Mouse (Mus musculus) midbrain, embryonic 15.5 days (tissue): ENCODE data around the gene Fam19a2. TPM values are rescaled to one million over a fixed set of nuclear protein-coding genes. Genes with fewer than 3 reads are reported as not detected.

Experiments
- ATAC-seq: fragments of 200-750 bp; cut with Nextera tagmentation; replicated peaks from 2 replicates; pipeline ENCODE4 v1.8.0; 2017; ENCODE audit warnings: moderate TSS enrichment
- H3K27ac ChIP-seq: fragments of 300-500 bp; sonication (generic); 2 replicates; pipeline ENCODE4 v1.5.1; 2015; ENCODE audit warnings: mild to moderate bottlenecking, inconsistent platforms
- H3K27me3 ChIP-seq: fragments of 300-500 bp; sonication (generic); replicated peaks from 2 replicates; pipeline ENCODE4 v1.6.1; 2015; ENCODE audit warnings: inconsistent platforms
- H3K36me3 ChIP-seq: fragments of 300-500 bp; sonication (generic); replicated peaks from 2 replicates; pipeline ENCODE4 v1.6.1; 2015; ENCODE audit warnings: inconsistent platforms
- H3K4me1 ChIP-seq: fragments of 300-500 bp; sonication (generic); 2 replicates; pipeline ENCODE4 v1.6.1; 2015; ENCODE audit warnings: inconsistent platforms
- H3K4me2 ChIP-seq: fragments of 300-500 bp; sonication (generic); 2 replicates; pipeline ENCODE4 v1.6.1; 2015; ENCODE audit warnings: inconsistent platforms, mild to moderate bottlenecking, moderate library complexity
- H3K4me3 ChIP-seq: fragments of 300-500 bp; sonication (generic); 2 replicates; pipeline ENCODE4 v1.5.1; 2015; ENCODE audit warnings: mild to moderate bottlenecking, inconsistent platforms
- H3K9ac ChIP-seq: fragments of 300-500 bp; sonication (generic); 2 replicates; pipeline ENCODE4 v1.6.1; 2015; ENCODE audit warnings: mild to moderate bottlenecking, inconsistent platforms
- H3K9me3 ChIP-seq: fragments of 300-500 bp; sonication (generic); 2 replicates; pipeline ENCODE4 v1.6.1; 2016; ENCODE audit warnings: inconsistent platforms
- WGBS: fragments of 180-500 bp; shearing (Covaris S2); methylation state at CpG from one replicate; pipeline ENCODE4 v1.1.7; 2015; ENCODE audit warnings: mixed read lengths; 5-methylcytosine and 5-hydroxymethylcytosine counted together
- polyA plus RNA-seq: library from polyadenylated mRNA; unstranded; fragments of >200 nt; fragmentation: Nextera tagmentation; extraction: Ambion mirVana; gene quantifications from 2 replicates; pipeline ENCODE4 v1.2.1, GENCODE M21; 2015

The Fam19a2 gene
- polyA plus RNA-seq, 1 experiment from 2014 or later: 66.9 TPM

DNA sequence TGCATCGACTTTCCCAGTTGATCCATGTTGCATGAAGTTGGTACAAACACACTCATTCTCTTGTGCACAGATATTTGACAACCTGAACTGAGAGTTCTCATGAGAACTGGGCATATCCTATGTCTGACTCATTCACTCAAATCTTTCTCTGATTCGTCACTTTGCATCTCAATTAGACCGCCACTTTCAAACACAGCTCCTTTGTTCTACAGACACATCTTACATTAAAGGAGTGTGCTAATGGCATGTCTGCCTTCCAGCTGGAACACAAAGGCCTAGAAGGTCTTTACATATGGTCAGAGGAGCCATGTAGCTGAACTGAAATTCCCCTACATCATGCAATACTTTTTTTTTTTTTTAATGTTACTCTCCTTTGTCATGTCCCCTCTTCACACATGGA is 333.3 kb downstream of the Fam19a2 start:
- Histone ChIP-seq H3K4me2 (no peak overlapping the region), H3K27ac (no peak overlapping the region), H3K27me3 (no peaks in the 10 kb centered on the region), H3K9ac (no peak overlapping the region), H3K36me3 (no peaks in the 10 kb centered on the region), H3K9me3 (no peaks in the 10 kb centered on the region), H3K4me3 (no peak overlapping the region), H3K4me1 (no peaks in the 10 kb centered on the region)
- 69% methylated on average over 3 of the region's 3 CpGs for WGBS
- no peak for ATAC-seq

DNA sequence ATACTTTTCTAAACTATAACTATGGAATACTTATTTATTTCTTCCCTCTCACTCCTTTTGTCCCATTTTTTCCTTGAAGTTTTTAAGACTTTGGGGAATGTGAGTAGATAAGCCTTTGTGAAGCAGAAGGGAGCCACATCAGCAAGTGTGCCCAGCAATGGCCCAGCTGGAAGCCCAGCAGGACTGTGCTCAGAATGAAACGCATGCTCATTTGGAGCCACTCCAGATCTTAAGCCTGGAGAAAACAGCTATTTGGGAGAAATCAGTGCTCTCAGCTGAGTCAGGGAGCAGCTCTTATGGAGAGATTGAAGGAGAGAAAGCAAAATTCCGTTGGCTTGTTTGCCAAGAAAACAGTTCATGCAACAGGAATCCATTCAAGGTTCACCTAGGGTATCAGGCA is 341.9 kb downstream of the Fam19a2 start:
- Histone ChIP-seq H3K9ac (no peak overlapping the region), H3K27ac (no peak overlapping the region), H3K4me3 (no peak overlapping the region), H3K27me3 (no peaks in the 10 kb centered on the region), H3K4me1 (no peaks in the 10 kb centered on the region), H3K9me3 (no peaks in the 10 kb centered on the region), H3K4me2 (no peak overlapping the region), H3K36me3 (no peaks in the 10 kb centered on the region)
- 27% methylated on average over 2 of the region's 2 CpGs for WGBS
- ATAC-seq: no peak

DNA sequence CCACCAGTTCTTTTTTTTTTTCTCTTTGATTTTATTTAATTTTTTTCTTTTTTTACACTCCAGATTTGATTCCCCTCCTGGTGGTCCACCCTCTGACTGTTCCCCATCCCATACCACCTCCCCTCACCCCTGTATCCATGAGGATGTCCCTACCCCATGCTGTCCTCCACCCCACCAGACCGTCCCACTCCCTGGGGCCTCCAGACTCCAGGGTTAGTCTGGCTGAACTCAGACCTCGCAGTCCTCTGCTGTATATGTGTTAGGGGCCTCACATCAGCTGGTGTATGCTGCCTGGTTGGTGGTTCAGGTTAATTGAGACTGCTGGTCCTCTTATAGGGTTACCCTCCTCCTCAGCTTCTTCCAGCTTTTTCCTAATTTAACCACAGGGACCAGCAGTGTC is 362.9 kb downstream of the Fam19a2 start:
- no peak for ATAC-seq
- H3K36me3 ChIP-seq: no peaks in the 10 kb centered on the region
- H3K9ac ChIP-seq: no peak overlapping the region
- 83% methylated on average over 2 of the region's 2 CpGs for WGBS
- no peak overlapping the region for H3K4me2 ChIP-seq
- H3K9me3 ChIP-seq: no peaks in the 10 kb centered on the region
- H3K4me1 ChIP-seq: peaks cover 2% of the 10 kb centered on the region; the same call in 1 of the 2 replicates
- H3K27ac ChIP-seq: no peak overlapping the region
- no peak overlapping the region for H3K4me3 ChIP-seq
- H3K27me3 ChIP-seq: no peaks in the 10 kb centered on the region

DNA sequence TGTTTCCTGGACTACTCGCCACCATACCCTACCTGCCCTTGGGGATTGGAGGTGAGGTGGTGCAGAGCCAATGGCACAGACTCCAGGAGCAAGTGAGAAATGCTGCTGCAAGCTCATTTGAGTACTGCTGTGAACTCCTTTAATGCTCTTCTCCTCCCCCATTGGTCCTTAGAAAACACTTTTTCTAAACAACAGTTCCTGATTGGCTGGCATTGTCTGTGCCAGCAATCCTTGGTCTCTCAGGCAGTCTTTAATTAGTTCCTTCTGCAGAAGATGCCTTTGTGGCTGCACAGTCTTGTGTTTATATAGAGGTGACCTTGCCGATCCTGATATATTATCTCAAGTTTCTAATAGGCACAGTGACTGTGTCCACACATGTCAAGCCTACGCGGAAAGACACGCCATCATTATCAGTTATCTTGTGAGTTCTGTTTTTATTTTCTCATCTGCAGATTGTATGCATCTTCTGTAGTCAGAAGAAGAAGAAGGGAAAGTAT is 365.5 kb downstream of the Fam19a2 start:
- no peak for ATAC-seq
- Histone ChIP-seq H3K4me3 (no peak overlapping the region), H3K9ac (no peak overlapping the region), H3K27ac (no peak overlapping the region), H3K9me3 (no peaks in the 10 kb centered on the region), H3K4me2 (no peak overlapping the region), H3K4me1 (peaks cover 2% of the 10 kb centered on the region; the same call in 1 of the 2 replicates), H3K36me3 (no peaks in the 10 kb centered on the region), H3K27me3 (no peaks in the 10 kb centered on the region)
- 86% methylated on average over 5 of the region's 5 CpGs for WGBS

DNA sequence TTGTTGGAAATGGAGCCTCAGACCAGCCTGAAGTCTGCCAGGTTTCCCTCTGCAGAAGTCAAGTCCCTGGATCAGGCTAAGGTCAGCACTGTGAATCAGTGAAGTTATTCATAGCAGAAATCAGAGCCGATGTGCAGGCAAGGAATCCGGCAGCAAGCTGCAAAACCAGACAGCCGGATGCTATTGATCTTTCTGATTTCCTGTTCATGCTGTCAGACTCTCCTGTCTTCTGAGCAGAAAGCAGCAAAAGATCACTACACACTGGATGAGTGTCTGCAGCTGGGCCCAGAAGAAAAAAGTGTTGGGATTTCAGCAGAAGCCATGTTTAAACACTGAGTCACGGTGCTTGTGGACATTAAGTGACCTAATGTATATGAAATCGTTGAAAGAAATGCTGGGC is 368.2 kb downstream of the Fam19a2 start:
- Histone ChIP-seq H3K4me2 (no peak overlapping the region), H3K27me3 (no peaks in the 10 kb centered on the region), H3K36me3 (no peaks in the 10 kb centered on the region), H3K4me1 (no peaks in the 10 kb centered on the region), H3K4me3 (no peak overlapping the region), H3K9ac (no peak overlapping the region), H3K9me3 (no peaks in the 10 kb centered on the region), H3K27ac (no peak overlapping the region)
- ATAC-seq: 0 out of 2 replicates have a peak, but pooled peaks have one; percentile 27
- 69% methylated on average over 5 of the region's 5 CpGs for WGBS

DNA sequence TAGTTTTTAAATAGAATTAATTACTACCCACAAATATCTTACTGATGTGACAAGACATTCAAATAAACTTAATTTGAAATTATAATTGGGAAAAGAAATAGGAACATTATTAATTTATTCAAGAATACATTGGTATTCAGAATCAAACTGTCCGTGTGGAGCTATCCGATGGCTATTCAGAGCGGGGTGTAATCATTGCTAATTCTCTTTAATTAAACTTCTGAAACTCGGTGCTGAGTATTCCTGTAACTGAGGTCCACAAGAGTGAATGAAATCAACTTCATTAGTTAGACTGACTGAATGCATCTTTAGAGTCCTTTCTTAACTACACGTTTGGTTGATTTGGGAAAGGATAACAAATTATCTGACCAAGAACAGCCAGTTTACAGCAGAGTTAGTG is 372.9 kb downstream of the Fam19a2 start:
- H3K4me1 ChIP-seq: peaks cover 4% of the 10 kb centered on the region; the same call in 1 of the 2 replicates
- no peak overlapping the region for H3K4me3 ChIP-seq
- H3K9me3 ChIP-seq: no peaks in the 10 kb centered on the region
- H3K9ac ChIP-seq: no peak overlapping the region
- 62% methylated on average over 5 of the region's 5 CpGs for WGBS
- H3K27ac ChIP-seq: no peak overlapping the region
- ATAC-seq: no peak
- no peak overlapping the region for H3K4me2 ChIP-seq
- no peaks in the 10 kb centered on the region for H3K36me3 ChIP-seq
- H3K27me3 ChIP-seq: no peaks in the 10 kb centered on the region

DNA sequence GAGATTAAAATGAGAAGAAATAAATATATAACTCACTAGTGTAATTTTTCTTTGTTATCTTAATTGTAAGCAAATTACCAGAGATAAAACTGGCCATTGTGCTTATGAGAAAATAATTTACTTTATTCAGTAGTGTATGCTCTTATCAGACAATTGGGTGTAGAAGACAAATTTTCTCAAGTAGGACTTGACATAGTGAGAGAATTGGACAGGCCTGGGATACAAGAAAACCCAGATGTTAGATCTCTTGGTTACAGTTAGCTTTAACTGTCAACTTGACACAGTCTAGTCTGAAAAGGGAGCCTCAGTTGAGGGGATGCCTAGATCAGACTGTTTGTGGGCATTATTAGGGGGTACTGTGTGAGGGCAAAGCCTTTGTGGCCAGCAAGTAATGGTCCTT is 373.7 kb downstream of the Fam19a2 start:
- H3K27ac ChIP-seq: no peak overlapping the region
- H3K9ac ChIP-seq: no peak overlapping the region
- no peak for ATAC-seq
- no peaks in the 10 kb centered on the region for H3K27me3 ChIP-seq
- H3K4me1 ChIP-seq: peaks cover 4% of the 10 kb centered on the region; the same call in 1 of the 2 replicates
- no peak overlapping the region for H3K4me2 ChIP-seq
- H3K9me3 ChIP-seq: no peaks in the 10 kb centered on the region
- H3K36me3 ChIP-seq: no peaks in the 10 kb centered on the region
- no peak overlapping the region for H3K4me3 ChIP-seq

DNA sequence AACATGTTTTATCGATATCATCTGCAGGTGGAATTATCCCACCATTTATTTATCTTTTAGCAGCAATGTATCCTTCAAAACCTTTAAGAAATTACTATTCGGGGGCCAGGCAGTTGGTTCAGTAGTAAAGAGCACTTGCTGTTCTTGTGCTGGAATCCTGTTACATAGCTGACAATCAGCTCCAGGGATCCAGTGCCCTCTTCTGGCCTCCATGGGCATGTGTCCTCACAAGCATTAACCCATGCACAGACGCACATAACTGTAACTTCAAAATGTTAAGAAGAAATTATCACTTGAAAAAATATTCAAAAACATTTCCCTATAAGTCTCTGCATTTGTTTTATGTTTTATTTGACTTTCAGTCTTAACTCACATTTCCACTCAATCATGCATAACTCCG is 381.8 kb downstream of the Fam19a2 start:
- Histone ChIP-seq H3K9ac (no peak overlapping the region), H3K4me2 (no peak overlapping the region), H3K36me3 (no peaks in the 10 kb centered on the region), H3K9me3 (no peaks in the 10 kb centered on the region), H3K4me1 (no peaks in the 10 kb centered on the region), H3K4me3 (no peak overlapping the region), H3K27ac (no peak overlapping the region), H3K27me3 (no peaks in the 10 kb centered on the region)
- 95% methylated on average over 4 of the region's 4 CpGs for WGBS
- ATAC-seq: no peak

DNA sequence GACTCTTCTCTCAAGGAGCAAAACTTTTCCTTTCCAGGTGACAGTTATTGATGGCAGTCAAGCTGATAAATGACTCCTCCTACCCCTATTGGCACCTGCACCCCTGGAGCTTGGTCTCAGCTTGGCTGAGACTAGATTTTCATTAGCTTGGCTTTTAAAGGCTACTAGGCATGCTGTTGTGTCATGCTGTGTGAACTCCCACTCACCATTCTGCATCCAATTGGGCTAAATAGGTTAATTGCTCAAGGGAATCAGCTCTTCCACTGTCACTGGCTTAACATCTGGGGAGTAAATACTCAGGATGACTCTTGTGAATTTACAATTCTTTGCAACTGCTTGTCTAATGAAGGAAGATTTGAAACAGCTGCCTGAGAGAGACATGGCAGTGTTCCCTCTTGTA is 407.4 kb downstream of the Fam19a2 start:
- H3K27ac ChIP-seq: no peak overlapping the region

DNA sequence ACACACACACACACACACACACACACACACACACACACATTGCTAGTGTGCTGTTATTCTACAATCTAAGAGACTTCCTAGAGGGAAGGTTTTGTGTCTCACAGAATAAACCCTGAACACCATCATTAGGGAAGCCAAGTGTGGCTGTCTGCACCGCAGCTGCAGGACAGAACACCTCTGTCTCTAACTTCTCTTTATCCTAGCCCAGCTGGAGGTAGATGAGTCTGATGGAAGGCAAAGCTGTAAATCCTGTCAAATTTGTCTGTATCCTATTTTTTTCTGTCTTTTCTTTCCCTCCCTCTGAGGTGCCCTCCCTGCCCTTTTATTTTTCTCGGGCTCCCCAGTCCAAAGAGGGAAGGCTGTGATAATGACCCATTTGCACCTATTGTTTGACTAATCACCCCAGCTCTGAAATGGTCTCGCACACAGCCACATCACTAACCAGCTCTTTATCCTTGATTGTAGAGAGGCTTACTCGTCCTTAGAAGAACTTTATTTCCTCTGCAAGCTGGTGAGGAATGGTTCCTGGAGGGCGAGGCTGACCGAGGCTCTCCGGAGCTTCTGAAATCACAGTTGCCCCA is 414.6 kb downstream of the Fam19a2 start:
- H3K27me3 ChIP-seq: no peaks in the 10 kb centered on the region
- WGBS: 6% methylated on average over 7 of the region's 7 CpGs
- H3K4me1 ChIP-seq: peaks cover 10% of the 10 kb centered on the region; the same call in 1 of the 2 replicates
- no peak overlapping the region for H3K4me3 ChIP-seq
- no peak overlapping the region for H3K27ac ChIP-seq
- no peak for ATAC-seq
- H3K9ac ChIP-seq: no peak overlapping the region
- H3K4me2 ChIP-seq: no peak overlapping the region
- no peaks in the 10 kb centered on the region for H3K9me3 ChIP-seq
- no peaks in the 10 kb centered on the region for H3K36me3 ChIP-seq

More for the DNA sequence above, 407.4 kb downstream of the Fam19a2 start:
- no peak overlapping the region for H3K4me2 ChIP-seq
- no peak overlapping the region for H3K4me3 ChIP-seq
- H3K36me3 ChIP-seq: no peaks in the 10 kb centered on the region
- no peaks in the 10 kb centered on the region for H3K27me3 ChIP-seq
- H3K4me1 ChIP-seq: 0 out of 2 replicates have a peak, but pooled peaks cover 3% of the 10 kb centered on the region
- no peaks in the 10 kb centered on the region for H3K9me3 ChIP-seq
- H3K9ac ChIP-seq: no peak overlapping the region
- no peak for ATAC-seq

DNA sequence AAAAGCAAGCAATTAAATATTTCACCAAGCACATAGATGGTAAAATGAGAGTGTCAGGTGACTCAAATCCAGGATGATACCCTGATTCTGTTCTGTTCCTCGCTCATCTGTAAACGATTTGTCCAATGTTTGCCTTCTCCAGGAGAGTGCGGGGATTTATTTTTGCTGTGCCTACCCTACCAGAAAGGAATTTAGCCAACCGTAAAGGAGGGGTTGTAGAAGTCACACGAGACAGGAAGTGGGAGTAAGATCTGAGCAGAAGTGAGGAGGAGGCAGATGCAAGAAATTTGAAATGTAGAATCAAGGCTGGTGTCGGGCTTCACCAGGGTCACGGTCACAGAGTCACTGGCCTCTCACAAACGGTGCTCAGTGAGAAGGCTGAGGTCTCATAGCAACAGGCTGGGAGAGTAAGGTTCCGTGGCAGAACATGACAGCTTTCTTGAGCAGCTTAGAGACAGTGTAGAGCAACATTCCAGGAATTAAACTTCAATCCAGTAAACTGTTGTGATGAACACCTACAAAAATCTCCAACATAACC is 419.0 kb downstream of the Fam19a2 start:
- Histone ChIP-seq H3K4me3 (no peak overlapping the region), H3K27me3 (no peaks in the 10 kb centered on the region), H3K9me3 (no peaks in the 10 kb centered on the region), H3K27ac (no peak overlapping the region), H3K4me1 (peaks cover 7% of the 10 kb centered on the region; the same call in 1 of the 2 replicates), H3K9ac (no peak overlapping the region), H3K4me2 (no peak overlapping the region), H3K36me3 (no peaks in the 10 kb centered on the region)
- 56% methylated on average over 9 of the region's 9 CpGs for WGBS
- no peak for ATAC-seq

DNA sequence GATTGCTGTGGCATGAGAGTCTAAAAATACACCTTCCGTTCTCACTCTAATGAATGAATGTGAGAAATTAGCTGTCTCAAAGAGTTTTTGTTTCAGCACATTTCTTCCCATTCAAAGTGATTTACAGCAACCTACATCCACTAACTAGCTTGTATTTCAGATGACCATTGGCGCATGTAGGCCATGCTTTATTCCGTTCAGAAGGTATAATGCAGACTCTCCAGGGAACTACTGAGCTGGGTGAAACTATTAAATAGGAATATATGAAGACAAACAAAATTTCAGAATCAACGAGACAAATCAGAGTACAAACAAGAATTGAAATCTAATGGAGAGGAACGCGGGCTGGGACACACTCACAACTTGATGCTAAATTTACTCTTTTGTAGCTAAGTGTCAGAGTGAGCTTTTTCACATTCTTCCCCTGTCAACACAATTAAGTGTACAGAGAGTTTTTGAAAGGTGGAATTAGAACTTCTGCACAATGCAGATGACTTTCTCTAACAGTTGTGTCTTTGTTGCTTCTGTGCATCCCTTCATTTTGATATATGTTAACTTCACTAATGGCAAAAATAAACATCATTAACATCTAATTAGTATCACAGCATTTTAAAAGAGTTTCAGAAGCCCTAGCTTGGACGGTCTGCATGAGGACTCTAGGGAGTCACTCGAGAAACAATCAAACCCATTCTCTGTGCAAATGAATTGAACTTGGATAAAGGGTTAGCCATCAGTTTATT is 428.6 kb downstream of the Fam19a2 start:
- Histone ChIP-seq H3K9ac (no peak overlapping the region), H3K27me3 (no peaks in the 10 kb centered on the region), H3K9me3 (no peaks in the 10 kb centered on the region), H3K27ac (no peak overlapping the region), H3K4me2 (no peak overlapping the region), H3K36me3 (no peaks in the 10 kb centered on the region), H3K4me3 (no peak overlapping the region), H3K4me1 (no peaks in the 10 kb centered on the region)
- ATAC-seq: no peak
- 61% methylated on average over 8 of the region's 8 CpGs for WGBS

DNA sequence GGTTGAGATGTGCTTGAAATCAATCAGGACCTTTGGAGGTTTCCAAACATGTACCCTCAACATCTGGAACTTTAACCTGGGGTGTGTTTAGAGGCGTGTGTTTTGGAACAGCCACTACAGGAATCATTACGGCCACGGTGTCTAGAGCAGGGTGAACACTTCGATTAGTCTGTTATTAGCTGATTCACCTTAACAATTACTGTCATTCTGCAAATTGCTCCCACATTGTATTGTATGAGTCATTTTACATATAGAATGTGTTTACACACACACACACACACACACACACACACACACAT is 429.1 kb downstream of the Fam19a2 start:
- Histone ChIP-seq H3K36me3 (no peaks in the 10 kb centered on the region), H3K9me3 (no peaks in the 10 kb centered on the region), H3K27ac (no peak overlapping the region), H3K4me2 (no peak overlapping the region), H3K4me3 (no peak overlapping the region), H3K27me3 (no peaks in the 10 kb centered on the region), H3K4me1 (no peaks in the 10 kb centered on the region), H3K9ac (no peak overlapping the region)
- no peak for ATAC-seq
- WGBS: 87% methylated on average over 4 of the region's 4 CpGs
